Mouse (Mus musculus) kidney, embryonic 16.5 days (tissue): ENCODE data around the gene Pth2. TPM values are rescaled to one million over a fixed set of nuclear protein-coding genes. Genes with fewer than 3 reads are reported as not detected.
"Not testable (repeated sequence)": the region's sequence is repeated elsewhere in the genome, so short reads cannot be mapped to it uniquely, and the experiment has no call there.

Experiments used
- ATAC-seq: fragments of 200-750 bp; cut with Nextera tagmentation; 2 replicates; pipeline ENCODE4 v1.8.0; 2017; ENCODE audit warnings: moderate TSS enrichment; ENCODE audit not compliant: low FRiP score, low TSS enrichment
- H3K27ac ChIP-seq: fragments of 300-500 bp; sonication (generic); 2 replicates; pipeline ENCODE4 v1.5.1; 2014; ENCODE audit warnings: low read length
- H3K27me3 ChIP-seq: fragments of 300-500 bp; sonication (generic); 2 replicates; pipeline ENCODE4 v1.6.1; 2014; ENCODE audit warnings: low read length, control low read depth, mixed read lengths; ENCODE audit not compliant: insufficient read depth
- H3K36me3 ChIP-seq: fragments of 300-500 bp; sonication (generic); 2 replicates; pipeline ENCODE4 v1.6.1; 2014; ENCODE audit warnings: low read length, control low read depth, mixed read lengths; ENCODE audit not compliant: insufficient read depth
- H3K4me1 ChIP-seq: fragments of 300-500 bp; sonication (generic); 2 replicates; pipeline ENCODE4 v1.6.1; 2014; ENCODE audit warnings: low read length, control low read depth, mixed read lengths; ENCODE audit not compliant: insufficient read depth
- H3K4me2 ChIP-seq: fragments of 300-500 bp; sonication (generic); replicated peaks from 2 replicates; pipeline ENCODE4 v1.6.1; 2014; ENCODE audit warnings: low read depth, low read length
- H3K4me3 ChIP-seq: fragments of 300-500 bp; sonication (generic); 2 replicates; pipeline ENCODE4 v1.5.1; 2014; ENCODE audit warnings: mild to moderate bottlenecking, low read length
- H3K9ac ChIP-seq: fragments of 300-500 bp; sonication (generic); replicated peaks from 2 replicates; pipeline ENCODE4 v1.6.1; 2014; ENCODE audit warnings: low read length
- H3K9me3 ChIP-seq: fragments of 300-500 bp; sonication (generic); 2 replicates; pipeline ENCODE4 v1.6.1; 2016; ENCODE audit warnings: low read length, control low read depth
- WGBS: fragments of 180-500 bp; shearing (Covaris S2); extraction: QIAGEN DNeasy Blood & Tissue Kit; methylation state at CpG from one replicate; pipeline ENCODE4 v1.1.7; 2014; 5-methylcytosine and 5-hydroxymethylcytosine counted together
- polyA plus RNA-seq: library from polyadenylated mRNA; unstranded; fragments of >200 nt; fragmentation: Nextera tagmentation; extraction: Ambion mirVana; gene quantifications from 2 replicates; pipeline ENCODE4 v1.2.1, GENCODE M21; 2015

Pth2 gene
- polyA plus RNA-seq, 1 experiment from 2014 or later: not detected

- no peak for ATAC-seq
- Histone ChIP-seq H3K27ac (peak overlapping the region; percentile 88), H3K9ac (no peak overlapping the region), H3K4me2 (no peak overlapping the region), H3K27me3 (no peaks in the 10 kb centered on the region), H3K4me3 (no peak overlapping the region), H3K36me3 (peaks cover 19% of the 10 kb centered on the region), H3K4me1 (peaks cover 38% of the 10 kb centered on the region), H3K9me3 (no peaks in the 10 kb centered on the region)
- 24% methylated on average over 4 of the region's 4 CpGs for WGBS
Measured at GRCm38 (mm10) chr7:45150321-45150720, 30.5 kb upstream of the Pth2 start.

GRCm38 (mm10) chr7:45151303-45151702 is 29.5 kb upstream of the Pth2 start:
- peaks cover 38% of the 10 kb centered on the region for H3K4me1 ChIP-seq

GRCm38 (mm10) chr7:45153052-45153451 is 27.7 kb upstream of the Pth2 start:
- not testable (repeated sequence) for H3K27ac ChIP-seq, H3K36me3 ChIP-seq, H3K9ac ChIP-seq, ATAC-seq, H3K9me3 ChIP-seq, H3K27me3 ChIP-seq, H3K4me3 ChIP-seq
- peaks cover 34% of the 10 kb centered on the region for H3K4me1 ChIP-seq
- peak overlapping the region; percentile 68; the same call in 1 of the 2 replicates for H3K4me2 ChIP-seq
- WGBS: 96% methylated on average over 2 of the region's 2 CpGs

More at GRCm38 (mm10) chr7:45151303-45151702, 29.5 kb upstream of the Pth2 start:
- Histone ChIP-seq H3K36me3 (peaks cover 10% of the 10 kb centered on the region; the same call in 1 of the 2 replicates), H3K9ac (no peak overlapping the region), H3K27me3 (no peaks in the 10 kb centered on the region), H3K4me2 (0 out of 2 replicates have a peak overlapping the region, but pooled peaks have one; percentile 6), H3K27ac (peak overlapping the region; percentile 88), H3K9me3 (no peaks in the 10 kb centered on the region), H3K4me3 (no peak overlapping the region)
- ATAC-seq: no peak
- 24% methylated on average over 11 of the region's 11 CpGs for WGBS

GRCm38 (mm10) chr7:45153586-45153985 is 27.2 kb upstream of the Pth2 start:
- no peak for ATAC-seq
- Histone ChIP-seq H3K9ac (peak overlapping the region; percentile 95), H3K4me2 (peak overlapping the region; percentile 68), H3K27me3 (no peaks in the 10 kb centered on the region), H3K4me3 (peak overlapping the region; percentile 77), H3K9me3 (no peaks in the 10 kb centered on the region), H3K27ac (peak overlapping the region; percentile 98), H3K4me1 (peaks cover 30% of the 10 kb centered on the region), H3K36me3 (0 out of 2 replicates have a peak, but pooled peaks cover 3% of the 10 kb centered on the region)
- 3% methylated on average over 5 of the region's 5 CpGs for WGBS

- Histone ChIP-seq H3K9me3 (no peaks in the 10 kb centered on the region), H3K36me3 (peaks cover 9% of the 10 kb centered on the region; the same call in 1 of the 2 replicates), H3K27me3 (no peaks in the 10 kb centered on the region), H3K4me2 (peak within 1 kb of the TSS; percentile 68), H3K4me3 (peak within 1 kb of the TSS; percentile 77), H3K9ac (peak within 1 kb of the TSS; percentile 95), H3K4me1 (peaks cover 30% of the 10 kb centered on the region), H3K27ac (peak within 1 kb of the TSS; percentile 98)
- ATAC-seq: peak; percentile 94
- WGBS: 3% methylated on average over 69 of the region's 69 CpGs
Measured at GRCm38 (mm10) chr7:45154096-45154992, 26.5 kb upstream of the Pth2 start, which contains the start of the genes Pih1d1 and Aldh16a1. Gene Pih1d1, plus strand, starts transcription at chr7:45154303. Gene Aldh16a1, minus strand, starts transcription at chr7:45154584.

GRCm38 (mm10) chr7:45154993-45155514 is 25.7 kb upstream of the Pth2 start:
- Histone ChIP-seq H3K9me3 (no peaks in the 10 kb centered on the region), H3K4me1 (peaks cover 27% of the 10 kb centered on the region), H3K4me2 (peak overlapping the region; percentile 68), H3K36me3 (peaks cover 15% of the 10 kb centered on the region), H3K27me3 (no peaks in the 10 kb centered on the region), H3K9ac (peak overlapping the region; percentile 95), H3K27ac (no peak overlapping the region), H3K4me3 (peak overlapping the region; percentile 77)
- no peak for ATAC-seq
- WGBS: 76% methylated on average over 12 of the region's 12 CpGs

GRCm38 (mm10) chr7:45155590-45155989 is 25.2 kb upstream of the Pth2 start:
- 86% methylated on average over 9 of the region's 9 CpGs for WGBS
- Histone ChIP-seq H3K27ac (no peak overlapping the region), H3K27me3 (no peaks in the 10 kb centered on the region), H3K4me1 (peaks cover 22% of the 10 kb centered on the region), H3K9me3 (no peaks in the 10 kb centered on the region), H3K4me2 (no peak overlapping the region), H3K36me3 (peaks cover 20% of the 10 kb centered on the region), H3K9ac (no peak overlapping the region), H3K4me3 (no peak overlapping the region)
- ATAC-seq: no peak

GRCm38 (mm10) chr7:45156206-45156605 is 24.6 kb upstream of the Pth2 start:
- Histone ChIP-seq H3K9ac (no peak overlapping the region), H3K27ac (no peak overlapping the region), H3K4me2 (no peak overlapping the region), H3K4me1 (peaks cover 15% of the 10 kb centered on the region), H3K36me3 (peaks cover 22% of the 10 kb centered on the region), H3K4me3 (no peak overlapping the region), H3K27me3 (no peaks in the 10 kb centered on the region), H3K9me3 (no peaks in the 10 kb centered on the region)
- WGBS: 94% methylated on average over 15 of the region's 15 CpGs
- no peak for ATAC-seq

GRCm38 (mm10) chr7:45157459-45157858 is 23.3 kb upstream of the Pth2 start:
- H3K4me2 ChIP-seq: no peak overlapping the region
- no peak overlapping the region for H3K4me3 ChIP-seq
- peaks cover 22% of the 10 kb centered on the region for H3K36me3 ChIP-seq
- H3K27me3 ChIP-seq: no peaks in the 10 kb centered on the region
- H3K9ac ChIP-seq: no peak overlapping the region
- WGBS: 83% methylated on average over 14 of the region's 14 CpGs
- ATAC-seq: no peak
- peaks cover 9% of the 10 kb centered on the region for H3K4me1 ChIP-seq
- no peak overlapping the region for H3K27ac ChIP-seq
- no peaks in the 10 kb centered on the region for H3K9me3 ChIP-seq

GRCm38 (mm10) chr7:45158991-45159390 is 21.8 kb upstream of the Pth2 start:
- no peaks in the 10 kb centered on the region for H3K9me3 ChIP-seq
- H3K9ac ChIP-seq: no peak overlapping the region
- peaks cover 22% of the 10 kb centered on the region for H3K36me3 ChIP-seq
- no peak for ATAC-seq
- H3K27ac ChIP-seq: no peak overlapping the region
- WGBS: 91% methylated on average over 6 of the region's 6 CpGs
- H3K27me3 ChIP-seq: peaks cover 14% of the 10 kb centered on the region
- H3K4me3 ChIP-seq: no peak overlapping the region
- H3K4me1 ChIP-seq: peaks cover 6% of the 10 kb centered on the region
- no peak overlapping the region for H3K4me2 ChIP-seq
